Mouse (Mus musculus) CH12.LX (cell line): ENCODE measurements around the gene Cnpy2. TPM values are rescaled to one million over a fixed set of nuclear protein-coding genes. Genes with fewer than 3 reads are reported as not detected.
A peak's percentile ranks its signal among the peaks of the same experiment; 100 is the strongest.
"Not testable (repeated sequence)": the region's sequence is repeated elsewhere in the genome, so short reads cannot be mapped to it uniquely, and the experiment has no call there.

Source experiments
- DNase-seq: peaks from one replicate; pipeline ENCODE4 v3.0.0-alpha.2; 2013; ENCODE audit errors: extremely low read depth
- H3K27ac ChIP-seq: 2 replicates; pipeline ENCODE4 v1.5.1; 2012; ENCODE audit warnings: low read depth, mild to moderate bottlenecking, control low read depth, moderate library complexity; ENCODE audit not compliant: insufficient read depth
- H3K27me3 ChIP-seq: replicated peaks from 2 replicates; pipeline ENCODE3; 2012; ENCODE audit warnings: inconsistent platforms
- H3K36me3 ChIP-seq, 2 experiments: replicated peaks in 1 of 2; 2 replicates each; pipeline versions ENCODE3 to v1.6.1; 2012; ENCODE audit warnings: inconsistent platforms in 1 of 2, low read length in 1 of 2, mild to moderate bottlenecking in 1 of 2, mixed read lengths in 1 of 2, moderate library complexity in 1 of 2; ENCODE audit not compliant: control insufficient read depth in 1 of 2, insufficient read depth in 1 of 2
- H3K4me1 ChIP-seq, 2 experiments: 2 replicates each; pipeline ENCODE4 v1.6.1; 2012; ENCODE audit warnings: inconsistent platforms in 1 of 2, moderate library complexity in 1 of 2; ENCODE audit not compliant: insufficient read depth in 2 of 2, control insufficient read depth in 1 of 2
- H3K4me2 ChIP-seq: 2 replicates; pipeline ENCODE4 v1.6.1; 2012; ENCODE audit warnings: low read depth, mild to moderate bottlenecking, control low read depth; ENCODE audit not compliant: poor library complexity, insufficient read depth, severe bottlenecking
- H3K4me3 ChIP-seq, 3 experiments: fragments of 150-350 bp in 1 of 3; sonication (generic) in 1 of 3; replicated peaks in 1 of 3; 2 replicates each; pipeline versions ENCODE3 to v1.5.1; 2011 to 2012; ENCODE audit warnings: low read depth in 2 of 3, low read length in 2 of 3, mild to moderate bottlenecking in 2 of 3, moderate library complexity in 2 of 3, control low read depth in 1 of 3, improper control_type of control experiment in 1 of 3, inconsistent platforms in 1 of 3, mixed read lengths in 1 of 3; ENCODE audit not compliant: poor library complexity in 1 of 3
- H3K79me2 ChIP-seq: replicated peaks from 2 replicates; pipeline ENCODE4 v1.6.1; 2012; ENCODE audit warnings: mild to moderate bottlenecking, moderate library complexity; ENCODE audit not compliant: control insufficient read depth, poor library complexity, insufficient read depth, severe bottlenecking; ENCODE audit errors: extremely low read depth
- H3K9ac ChIP-seq: 2 replicates; pipeline ENCODE4 v1.6.1; 2012; ENCODE audit warnings: low read depth, mild to moderate bottlenecking, control low read depth, moderate library complexity; ENCODE audit not compliant: insufficient read depth
- H3K9me3 ChIP-seq: replicated peaks from 2 replicates; pipeline ENCODE3; 2012; ENCODE audit warnings: low read length, inconsistent platforms, mixed read lengths
- BHLHE40 ChIP-seq: IDR thresholded peaks from 2 replicates; pipeline ENCODE4 v1.6.1; 2011; ENCODE audit warnings: mild to moderate bottlenecking, low read depth, low read length, improper control_type of control experiment
- CHD1 ChIP-seq: IDR thresholded peaks from 2 replicates; pipeline ENCODE4 v1.6.1; 2012; ENCODE audit warnings: low read depth, low read length, improper control_type of control experiment, inconsistent platforms
- CHD2 ChIP-seq: IDR thresholded peaks from 2 replicates; pipeline ENCODE4 v1.6.1; 2011; ENCODE audit warnings: low read length, improper control_type of control experiment
- CTCF ChIP-seq, 2 experiments: IDR thresholded peaks in 1 of 2; conservative IDR thresholded peaks in 1 of 2; 2 replicates each; pipeline ENCODE4 v1.5.1; 2011 to 2012; ENCODE audit warnings: low read depth in 2 of 2, low read length in 2 of 2, improper control_type of control experiment in 1 of 2, inconsistent platforms in 1 of 2, mild to moderate bottlenecking in 1 of 2, moderate library complexity in 1 of 2
- E2F4 ChIP-seq: IDR thresholded peaks from 2 replicates; pipeline ENCODE4 v1.6.1; 2011; ENCODE audit warnings: low read depth, low read length, improper control_type of control experiment; ENCODE audit not compliant: insufficient replicate concordance
- ELF1 ChIP-seq: IDR thresholded peaks from 2 replicates; pipeline ENCODE4 v1.6.1; 2014; ENCODE audit warnings: low read depth, mild to moderate bottlenecking, inconsistent platforms, low read length, improper control_type of control experiment
- EP300 ChIP-seq: IDR thresholded peaks from 2 replicates; pipeline ENCODE4 v1.6.1; 2011; ENCODE audit warnings: low read length, improper control_type of control experiment
- ETS1 ChIP-seq: conservative IDR thresholded peaks from 2 replicates; pipeline ENCODE4 v1.6.1; 2012; ENCODE audit warnings: low read depth, mild to moderate bottlenecking, inconsistent platforms, low read length, improper control_type of control experiment, moderate library complexity
- HCFC1 ChIP-seq: IDR thresholded peaks from 2 replicates; pipeline ENCODE4 v1.6.1; 2012; ENCODE audit warnings: low read depth, mild to moderate bottlenecking, inconsistent platforms, low read length, improper control_type of control experiment
- JUN ChIP-seq: IDR thresholded peaks from 2 replicates; pipeline ENCODE4 v1.6.1; 2011; ENCODE audit warnings: low read depth, mild to moderate bottlenecking, low read length, improper control_type of control experiment, moderate library complexity; ENCODE audit not compliant: insufficient read depth
- KAT2A ChIP-seq: IDR thresholded peaks from 2 replicates; pipeline ENCODE4 v1.6.1; 2012; ENCODE audit warnings: low read length, improper control_type of control experiment, inconsistent platforms; ENCODE audit not compliant: insufficient replicate concordance
- MAFK ChIP-seq: IDR thresholded peaks from 2 replicates; pipeline ENCODE4 v1.6.1; 2011; ENCODE audit warnings: low read length, improper control_type of control experiment; ENCODE audit not compliant: insufficient replicate concordance
- MYC ChIP-seq: IDR thresholded peaks from 2 replicates; pipeline ENCODE4 v1.6.1; 2011; ENCODE audit warnings: low read depth, mild to moderate bottlenecking, improper control_type of control experiment, low read length
- POLR2A ChIP-seq: IDR thresholded peaks from 2 replicates; pipeline ENCODE4 v1.6.1; 2011; ENCODE audit warnings: low read depth, mild to moderate bottlenecking, improper control_type of control experiment, low read length
- RAD21 ChIP-seq: IDR thresholded peaks from 2 replicates; pipeline ENCODE4 v1.6.1; 2011; ENCODE audit warnings: low read depth, mild to moderate bottlenecking, low read length, improper control_type of control experiment, moderate library complexity
- SIN3A ChIP-seq: IDR thresholded peaks from 2 replicates; pipeline ENCODE4 v1.6.1; 2012; ENCODE audit warnings: low read length, improper control_type of control experiment, inconsistent platforms
- SMC3 ChIP-seq: IDR thresholded peaks from 2 replicates; pipeline ENCODE4 v1.6.1; 2011; ENCODE audit warnings: low read depth, low read length, improper control_type of control experiment
- TBP ChIP-seq: conservative IDR thresholded peaks from 2 replicates; pipeline ENCODE4 v1.6.1; 2011; ENCODE audit warnings: low read depth, low read length, improper control_type of control experiment
- UBTF ChIP-seq: IDR thresholded peaks from 2 replicates; pipeline ENCODE4 v1.6.1; 2012; ENCODE audit warnings: low read depth, mild to moderate bottlenecking, inconsistent platforms, low read length, improper control_type of control experiment, moderate library complexity
- USF1 ChIP-seq: IDR thresholded peaks from 2 replicates; pipeline ENCODE4 v1.6.1; 2014; ENCODE audit warnings: low read depth, mild to moderate bottlenecking, inconsistent platforms, low read length, improper control_type of control experiment
- USF2 ChIP-seq: conservative IDR thresholded peaks from 2 replicates; pipeline ENCODE4 v1.6.1; 2011; ENCODE audit warnings: low read depth, low read length, improper control_type of control experiment
- ZC3H11A ChIP-seq: IDR thresholded peaks from 2 replicates; pipeline ENCODE4 v1.6.1; 2012; ENCODE audit warnings: low read depth, mild to moderate bottlenecking, inconsistent platforms, low read length, improper control_type of control experiment
- ZNF384 ChIP-seq: IDR thresholded peaks from 2 replicates; pipeline ENCODE4 v1.6.1; 2012; ENCODE audit warnings: low read depth, low read length, improper control_type of control experiment, inconsistent platforms
- dilution Hi-C: fragments of 300-500 bp; cut with MboI; formaldehyde crosslinking; loops from 2 replicates; pipeline ENCODE4 v1.14.3; 2020; ENCODE audit warnings: low sequenced_read_pairs; ENCODE audit not compliant: extremely low pct_unique_long_range_greater_than_20kb, extremely low pct_ligation_motif_present
- in situ Hi-C: fragments of 300-500 bp; cut with MboI; formaldehyde crosslinking; loops from 3 replicates; pipeline ENCODE4 v1.14.3; 2019; ENCODE audit warnings: low sequenced_read_pairs, low pct_ligation_motif_present, low pct_unique_long_range_greater_than_20kb, mixed read lengths
- polyA plus RNA-seq: library from polyadenylated mRNA; unstranded; fragments of >175 nt; gene quantifications from 2 replicates; pipeline ENCODE4 v1.2.1, GENCODE M21; 2012; ENCODE audit warnings: low read depth; ENCODE audit not compliant: insufficient read length
- total RNA-seq, 2 experiments: library from RNA; depleted of rRNA; stranded (reverse); fragments of 300-350 nt in 1 of 2; fragments of >200 nt in 1 of 2; gene quantifications; 2 replicates each; pipeline ENCODE4 v1.2.3; 2012 to 2014

Gene Cnpy2
- total and polyA plus RNA-seq, 3 experiments: 64.9 to 111 (median 98.9) TPM

- peaks cover 0 to 27% of the 10 kb centered on the region in 2 experiments; a peak in 2 of 4 replicates for H3K4me1 ChIP-seq
- in situ Hi-C loops: no loop called here
- H3K9ac ChIP-seq: no peak overlapping the region
- no peaks in the 10 kb centered on the region for H3K79me2 ChIP-seq
- no peak for TF ChIP-seq TBP
- TF ChIP-seq BHLHE40: no peak
- no peak for TF ChIP-seq RAD21
- TF ChIP-seq E2F4: no peak
- no peak for TF ChIP-seq POLR2A
- no peak for TF ChIP-seq SIN3A
- TF ChIP-seq, all 38 proteins: peak for 0
- Histone ChIP-seq H3K27me3 (no peaks in the 10 kb centered on the region), H3K4me3 (no peak overlapping the region), H3K27ac (no peak overlapping the region), H3K36me3 (peaks cover 70 to 90% of the 10 kb centered on the region in 2 experiments), H3K4me2 (no peak overlapping the region), H3K9me3 (no peaks in the 10 kb centered on the region)
- dilution Hi-C loops: no loop called here
- DNase-seq: no peak
These were observed 39.3 kb upstream of the Cnpy2 start for GRCm38 (mm10) chr10:128282886-128283450.

GRCm38 (mm10) chr10:128283604-128284579 is 38.4 kb upstream of the Cnpy2 start:
- Histone ChIP-seq H3K9ac (no peak overlapping the region), H3K36me3 (peaks cover 70 to 89% of the 10 kb centered on the region in 2 experiments)
- in situ Hi-C loops: no loop called here

GRCm38 (mm10) chr10:128290594-128290993 is 31.7 kb upstream of the Cnpy2 start:
- H3K4me3 ChIP-seq, H3K27ac ChIP-seq, H3K9me3 ChIP-seq, H3K9ac ChIP-seq, dilution Hi-C loops, H3K79me2 ChIP-seq, in situ Hi-C loops, H3K4me2 ChIP-seq, DNase-seq, H3K27me3 ChIP-seq: not testable (repeated sequence)
- Histone ChIP-seq H3K4me1 (peaks cover 0 to 16% of the 10 kb centered on the region in 2 experiments; a peak in 2 of 4 replicates), H3K36me3 (peaks cover 48 to 65% of the 10 kb centered on the region in 2 experiments)

More at GRCm38 (mm10) chr10:128283604-128284579, 38.4 kb upstream of the Cnpy2 start:
- no peak overlapping the region for H3K4me2 ChIP-seq
- no peak for TF ChIP-seq UBTF
- no peak for TF ChIP-seq USF2
- TF ChIP-seq E2F4: no peak
- no peak for TF ChIP-seq MAFK
- TF ChIP-seq ELF1: 0 out of 2 replicates have a peak, but pooled peaks have one; percentile 27
- TF ChIP-seq CTCF (conservative IDR thresholded peaks at IDR 0.05 in 1 of 2, IDR thresholded peaks at IDR 0.05 in 1 of 2; ENCODE audit: low read depth in 2 of 2, low read length in 2 of 2): peak; percentile 27 to 85; a peak in 2 of 4 replicates
- no peak for TF ChIP-seq MYC
- peak; percentile 72 for TF ChIP-seq RAD21
- TF ChIP-seq JUN: no peak
- no peak for TF ChIP-seq EP300
- TF ChIP-seq CHD2: no peak
- TF ChIP-seq ZC3H11A: 0 out of 2 replicates have a peak, but pooled peaks have one; percentile 9
- no peak for TF ChIP-seq HCFC1
- TF ChIP-seq USF1: no peak
- no peak for TF ChIP-seq KAT2A
- TF ChIP-seq ZNF384: peak; percentile 83
- TF ChIP-seq CHD1: no peak
- no peak for TF ChIP-seq ETS1
- no peak for TF ChIP-seq TBP
- TF ChIP-seq SMC3: peak; percentile 82
- TF ChIP-seq, all 38 proteins: peak for 6
- H3K27me3 ChIP-seq: no peaks in the 10 kb centered on the region
- dilution Hi-C loops: no loop called here
- H3K4me3 ChIP-seq: no peak overlapping the region
- no peak overlapping the region for H3K27ac ChIP-seq
- DNase-seq: peak; percentile 66
- no peaks in the 10 kb centered on the region for H3K79me2 ChIP-seq
- H3K9me3 ChIP-seq: no peaks in the 10 kb centered on the region
- peaks cover 0 to 27% of the 10 kb centered on the region in 2 experiments; a peak in 2 of 4 replicates for H3K4me1 ChIP-seq
